Mouse (Mus musculus) forebrain, embryonic 10.5 days (tissue): ENCODE data around the gene Fam129c. TPM values are rescaled to one million over a fixed set of nuclear protein-coding genes. Genes with fewer than 3 reads are reported as not detected.

Experiments
- DNase-seq: peaks from one replicate; pipeline ENCODE4 v3.0.0-alpha.2; 2017; ENCODE audit warnings: low spot score; ENCODE audit errors: extremely low spot score
- H3K27ac ChIP-seq: fragments of 300-500 bp; sonication (generic); 2 replicates; pipeline ENCODE4 v1.5.1; 2016; ENCODE audit warnings: mild to moderate bottlenecking
- H3K27me3 ChIP-seq: fragments of 300-500 bp; sonication (generic); 2 replicates; pipeline ENCODE4 v1.6.1; 2016; ENCODE audit warnings: mild to moderate bottlenecking; ENCODE audit not compliant: poor library complexity, severe bottlenecking
- H3K36me3 ChIP-seq: fragments of 300-500 bp; sonication (generic); replicated peaks from 2 replicates; pipeline ENCODE4 v1.6.1; 2016; ENCODE audit warnings: mild to moderate bottlenecking, moderate library complexity
- H3K4me1 ChIP-seq: fragments of 300-500 bp; sonication (generic); 2 replicates; pipeline ENCODE4 v1.6.1; 2016
- H3K4me3 ChIP-seq: fragments of 300-500 bp; sonication (generic); 2 replicates; pipeline ENCODE4 v1.5.1; 2016; ENCODE audit warnings: mild to moderate bottlenecking, moderate library complexity
- H3K9me3 ChIP-seq: fragments of 300-500 bp; sonication (generic); 2 replicates; pipeline ENCODE4 v1.6.1; 2016; ENCODE audit warnings: mild to moderate bottlenecking, moderate library complexity
- WGBS: fragments of 180-500 bp; shearing (Covaris S2); methylation state at CpG from one replicate; pipeline ENCODE4 v1.1.7; 2016; 5-methylcytosine and 5-hydroxymethylcytosine counted together
- polyA plus RNA-seq: library from polyadenylated mRNA; unstranded; fragments of >200 nt; fragmentation: Nextera tagmentation; extraction: Ambion mirVana; gene quantifications from 2 replicates; pipeline ENCODE4 v1.2.1, GENCODE M21; 2016

The Fam129c gene
- polyA plus RNA-seq, 1 experiment from 2014 or later, result 4.1 TPM

DNA sequence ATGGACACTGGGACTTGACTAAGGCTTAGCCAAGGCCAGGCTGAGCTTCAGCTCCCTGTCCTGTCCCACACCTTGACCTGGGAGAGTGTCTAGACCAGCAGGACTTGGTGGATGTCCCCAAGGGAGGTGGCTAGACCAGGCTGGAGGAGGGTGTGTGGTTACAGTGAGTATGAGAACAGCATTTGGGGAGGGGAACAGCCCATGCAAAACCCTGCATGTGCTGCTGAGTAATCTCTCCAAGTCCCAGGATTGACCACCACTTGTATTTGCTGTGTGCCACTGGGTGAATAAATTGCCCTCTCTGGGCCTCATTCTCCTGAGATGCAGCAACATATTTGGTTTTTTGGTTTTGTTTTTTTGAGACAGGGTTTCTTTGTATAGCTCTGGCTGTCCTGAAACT lies 927 bp downstream of the Fam129c start:
- Histone ChIP-seq H3K4me3 (no peak overlapping the region), H3K27me3 (peaks cover 47% of the 10 kb centered on the region), H3K9me3 (no peaks in the 10 kb centered on the region), H3K36me3 (peaks cover 42% of the 10 kb centered on the region), H3K27ac (no peak overlapping the region), H3K4me1 (peaks cover 43% of the 10 kb centered on the region)
- DNase-seq, result no peak

DNA sequence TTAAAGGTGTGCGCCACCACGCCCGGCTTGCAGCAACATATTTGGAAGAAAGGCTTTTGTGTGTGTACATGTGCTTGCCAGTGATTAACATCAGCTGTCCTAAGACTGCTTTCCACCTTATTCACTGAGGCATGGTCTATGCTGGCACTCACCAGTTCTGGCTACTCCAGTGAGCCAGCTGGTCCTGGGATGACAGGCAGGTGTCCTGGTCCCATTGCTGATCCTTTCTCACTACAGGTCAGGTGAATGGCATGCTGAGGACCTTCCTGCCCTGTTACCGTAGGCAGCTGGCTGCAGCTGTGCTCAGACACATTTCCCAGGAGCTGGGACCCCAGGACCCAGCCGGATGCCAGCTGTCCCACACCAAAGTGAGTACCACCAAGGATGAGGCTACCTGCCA lies 1.4 kb downstream of the Fam129c start:
- DNase-seq, result no peak
- Histone ChIP-seq H3K27ac (no peak overlapping the region), H3K4me3 (no peak overlapping the region), H3K4me1 (peaks cover 42% of the 10 kb centered on the region), H3K9me3 (no peaks in the 10 kb centered on the region), H3K27me3 (peaks cover 51% of the 10 kb centered on the region), H3K36me3 (peaks cover 38% of the 10 kb centered on the region)
- 95% methylated on average over 5 of the region's 5 CpGs for WGBS

DNA sequence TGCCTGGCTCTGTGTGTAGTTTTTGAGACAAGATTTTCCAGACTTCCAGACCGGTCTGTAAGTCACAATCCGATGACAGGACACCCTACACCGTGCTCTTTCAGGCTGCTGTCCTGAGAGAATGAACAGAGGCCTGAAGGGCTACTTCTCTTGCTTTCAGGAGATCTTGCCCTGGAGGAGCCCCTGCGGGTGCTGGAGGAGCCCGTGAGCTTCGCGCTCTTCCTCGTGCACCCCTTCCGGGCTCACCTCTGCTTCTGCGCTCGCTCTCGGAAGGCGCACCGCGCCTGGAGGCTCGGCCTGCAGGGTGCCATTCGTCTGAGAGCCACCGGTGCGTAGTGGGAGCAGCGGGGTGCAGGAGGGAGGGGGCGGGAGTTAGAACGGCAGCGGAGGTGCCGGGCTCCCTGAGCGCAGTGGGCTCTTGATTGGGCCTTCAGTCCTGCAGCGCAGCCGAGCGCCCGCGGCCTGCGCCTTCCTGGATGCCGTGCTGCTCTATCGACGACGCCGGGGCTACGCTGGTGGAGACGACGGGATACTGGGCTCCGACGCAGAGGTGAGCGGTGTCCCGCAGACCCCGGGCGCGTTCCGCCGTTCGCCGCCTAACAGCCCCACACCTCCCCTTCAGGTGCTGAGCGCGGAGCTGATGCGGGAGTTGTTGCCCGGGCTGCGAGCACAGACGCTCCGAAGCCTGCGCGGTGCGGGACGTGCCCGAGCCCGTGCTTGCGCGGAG lies 4.7 kb downstream of the Fam129c start:
- DNase-seq, result no peak
- H3K36me3 ChIP-seq, result peaks cover 17% of the 10 kb centered on the region
- no peaks in the 10 kb centered on the region for H3K9me3 ChIP-seq
- peak overlapping the region; percentile 47 for H3K4me3 ChIP-seq
- peaks cover 68% of the 10 kb centered on the region for H3K27me3 ChIP-seq
- peak overlapping the region; percentile 48 for H3K27ac ChIP-seq
- WGBS, result 3% methylated on average over 65 of the region's 65 CpGs
- peaks cover 21% of the 10 kb centered on the region for H3K4me1 ChIP-seq

DNA sequence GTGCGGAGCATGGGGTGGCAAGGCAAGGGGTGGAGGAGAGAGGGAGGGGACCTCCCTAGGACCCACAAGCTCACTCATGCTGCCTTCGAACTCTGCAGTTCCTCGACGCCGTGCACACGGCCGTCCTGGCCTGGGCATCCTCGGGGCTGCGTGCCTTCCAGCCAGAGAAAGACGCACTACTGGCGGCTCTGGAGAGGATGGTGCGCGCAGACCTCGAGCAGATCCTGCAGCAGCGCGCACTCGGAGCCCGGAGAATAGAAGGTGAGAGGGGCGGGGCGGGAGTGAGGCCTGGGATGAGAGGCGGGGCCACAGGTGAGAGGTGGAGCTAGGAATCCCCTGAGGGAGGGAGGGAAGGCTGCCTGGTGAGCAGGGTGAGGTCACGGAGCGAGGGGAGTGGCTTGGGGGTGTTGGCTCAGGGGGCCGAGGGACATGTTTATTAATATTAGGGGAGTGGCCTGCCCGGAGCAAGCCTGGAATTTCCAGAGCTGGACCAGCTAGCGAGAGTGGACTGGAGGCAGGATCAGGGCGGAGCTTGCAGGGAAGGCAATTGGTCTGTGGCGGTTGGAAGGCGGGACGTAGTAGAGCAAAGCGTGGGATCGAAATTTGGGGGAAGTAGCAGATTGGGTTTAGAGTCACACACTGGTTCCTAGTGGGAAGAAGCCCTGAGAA lies 5.4 kb downstream of the Fam129c start:
- 1% methylated on average over 32 of the region's 32 CpGs for WGBS
- Histone ChIP-seq H3K4me3 (peak overlapping the region; percentile 47), H3K27ac (peak overlapping the region; percentile 48; the same call in 1 of the 2 replicates), H3K36me3 (peaks cover 17% of the 10 kb centered on the region), H3K4me1 (peaks cover 21% of the 10 kb centered on the region), H3K27me3 (peaks cover 68% of the 10 kb centered on the region), H3K9me3 (no peaks in the 10 kb centered on the region)
- peak; percentile 62 for DNase-seq

DNA sequence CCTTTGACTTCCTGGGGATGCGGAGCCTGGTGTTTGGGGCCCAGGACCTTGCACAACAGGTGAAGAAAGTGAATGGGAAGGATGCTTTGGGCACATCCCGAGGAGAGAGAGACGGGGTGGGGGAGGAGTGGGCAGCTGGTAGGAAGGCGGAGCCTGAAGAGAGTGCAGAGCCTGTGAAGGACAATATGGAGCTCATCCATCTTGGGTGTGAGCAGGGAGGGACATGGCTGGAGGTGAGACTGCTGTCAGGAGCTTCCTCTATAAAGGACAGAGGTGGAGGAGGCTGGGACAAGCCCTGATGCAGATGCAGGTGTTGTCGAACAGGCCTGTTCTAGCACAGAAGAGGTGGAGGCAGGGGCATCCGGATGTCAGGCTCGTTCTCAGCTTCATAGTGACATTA lies 6.6 kb downstream of the Fam129c start:
- no peak for DNase-seq
- Histone ChIP-seq H3K4me1 (peaks cover 21% of the 10 kb centered on the region), H3K36me3 (peaks cover 15% of the 10 kb centered on the region), H3K9me3 (no peaks in the 10 kb centered on the region), H3K27ac (no peak overlapping the region), H3K27me3 (peaks cover 65% of the 10 kb centered on the region), H3K4me3 (no peak overlapping the region)
- WGBS, result 56% methylated on average over 7 of the region's 7 CpGs

DNA sequence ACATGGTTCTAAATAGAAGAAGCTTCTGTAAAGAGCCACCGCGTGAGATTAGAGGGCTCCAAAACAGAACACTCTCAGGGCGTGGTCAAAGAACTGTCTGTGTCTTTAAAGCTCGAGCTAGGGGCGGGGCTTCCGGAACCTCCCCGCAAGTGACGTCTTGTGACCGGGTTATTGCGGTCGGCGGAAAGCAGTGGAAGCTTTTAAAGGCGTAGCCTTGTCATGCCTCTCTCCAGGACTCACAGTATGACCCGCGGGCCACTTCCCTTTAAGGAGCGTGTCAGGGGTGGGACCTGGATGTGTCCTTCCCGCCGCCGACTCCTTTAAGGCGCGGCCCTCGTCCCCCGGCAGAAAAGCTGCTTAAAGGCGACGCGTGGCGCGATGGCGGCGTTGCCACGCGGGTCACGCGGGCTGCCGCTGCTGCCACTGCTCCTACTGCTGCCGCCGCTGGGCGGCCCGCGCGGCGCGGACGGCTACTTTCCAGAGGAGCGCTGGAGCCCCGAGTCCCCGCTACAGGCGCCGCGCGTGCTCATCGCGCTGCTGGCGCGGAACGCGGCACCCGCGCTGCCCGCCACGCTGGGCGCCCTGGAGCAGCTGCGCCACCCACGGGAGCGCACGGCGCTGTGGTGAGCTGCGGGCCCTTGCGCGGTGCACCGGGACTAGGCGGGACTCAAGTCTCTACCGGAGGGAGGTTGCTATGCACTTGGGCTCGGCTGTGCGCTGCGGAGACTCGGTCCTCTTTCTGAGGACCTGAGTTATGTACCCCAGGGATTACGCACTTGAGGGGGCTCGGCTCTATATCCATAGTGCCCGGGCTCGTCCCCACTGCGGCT lies 13.6 kb downstream of the Fam129c start, which contains the start of gene Colgalt1:
Gene Colgalt1 (plus strand): TSS at position 177 of the 830 bp plus-strand sequence.
- Histone ChIP-seq H3K4me1 (peaks cover 23% of the 10 kb centered on the region), H3K36me3 (peaks cover 34% of the 10 kb centered on the region), H3K4me3 (peak within 1 kb of the TSS; percentile 95), H3K27ac (peak within 1 kb of the TSS; percentile 91), H3K27me3 (no peaks in the 10 kb centered on the region), H3K9me3 (no peaks in the 10 kb centered on the region)
- DNase-seq, result peak; percentile 97
- WGBS, result under 1% methylated on average over 82 of the region's 82 CpGs

DNA sequence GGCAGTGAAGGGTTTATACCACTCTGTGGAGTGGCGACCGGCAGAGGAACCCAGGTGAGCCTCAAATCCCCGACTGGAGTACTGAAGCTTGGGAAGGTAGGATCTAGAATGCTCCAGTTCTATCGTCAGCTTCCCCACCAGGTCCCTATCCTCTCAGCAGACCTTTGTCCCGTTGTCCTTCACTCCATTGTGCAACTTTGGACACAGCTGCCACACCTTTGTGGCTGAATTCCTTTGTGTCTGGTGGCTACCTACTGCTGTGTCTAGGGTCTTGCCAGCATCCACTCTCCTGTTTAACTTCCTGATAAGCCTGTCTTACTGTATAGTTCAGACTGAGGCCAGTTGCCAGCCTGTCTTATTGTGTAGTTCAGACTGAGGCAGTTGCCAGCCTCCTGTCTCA lies 14.7 kb downstream of the Fam129c start:
- Histone ChIP-seq H3K4me3 (peak overlapping the region; percentile 95), H3K4me1 (peaks cover 23% of the 10 kb centered on the region), H3K27ac (no peak overlapping the region), H3K36me3 (peaks cover 45% of the 10 kb centered on the region), H3K9me3 (no peaks in the 10 kb centered on the region), H3K27me3 (no peaks in the 10 kb centered on the region)
- DNase-seq, result no peak
- WGBS, result 38% methylated on average over 5 of the region's 5 CpGs

DNA sequence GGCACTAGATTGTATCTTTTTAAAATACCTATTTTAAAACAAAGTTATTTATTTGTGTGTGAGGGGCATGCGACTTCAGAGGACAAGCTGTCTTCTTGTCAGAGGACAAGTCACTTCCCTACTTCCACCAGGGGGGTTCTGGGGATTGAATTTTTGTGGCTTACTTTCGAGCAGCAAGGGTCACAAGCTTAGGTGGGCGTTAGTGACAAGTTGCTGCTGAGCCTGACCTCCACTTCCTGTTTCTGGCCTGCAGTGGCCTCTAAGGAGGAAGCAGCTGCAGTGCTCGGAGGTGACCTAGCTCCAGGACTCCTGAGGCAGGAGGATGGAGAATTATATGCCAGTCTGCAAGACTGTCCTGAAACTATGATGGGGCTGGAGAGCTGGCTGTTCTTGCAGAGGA lies 16.0 kb downstream of the Fam129c start:
- Histone ChIP-seq H3K27me3 (no peaks in the 10 kb centered on the region), H3K4me3 (no peak overlapping the region), H3K36me3 (peaks cover 58% of the 10 kb centered on the region), H3K9me3 (no peaks in the 10 kb centered on the region), H3K4me1 (peaks cover 23% of the 10 kb centered on the region), H3K27ac (no peak overlapping the region)
- DNase-seq, result no peak
- 70% methylated on average over 4 of the region's 4 CpGs for WGBS

DNA sequence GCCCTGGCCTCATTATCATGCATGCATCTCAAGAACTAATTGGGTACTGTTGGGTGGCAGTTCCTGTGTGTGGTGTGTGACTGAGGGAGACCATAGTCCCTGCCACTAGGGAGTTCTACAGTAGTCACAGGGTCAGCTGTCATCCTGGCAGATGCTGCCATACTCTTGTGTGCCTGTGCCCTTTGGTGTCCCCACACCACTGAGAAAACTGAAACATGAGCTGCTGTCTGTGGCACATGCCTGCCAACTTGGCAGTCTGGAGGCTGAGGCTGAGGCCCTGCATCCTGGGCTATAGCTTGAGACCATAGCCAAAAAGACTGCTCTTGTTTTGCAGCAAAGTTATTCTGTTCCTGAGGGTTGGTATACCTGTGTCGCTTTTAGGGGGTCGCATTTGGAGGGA lies 22.3 kb downstream of the Fam129c start:
- WGBS, result 100% methylated on average over 2 of the region's 2 CpGs
- H3K9me3 ChIP-seq, result peaks cover 22% of the 10 kb centered on the region
- H3K27ac ChIP-seq, result no peak overlapping the region
- H3K36me3 ChIP-seq, result peaks cover 97% of the 10 kb centered on the region
- H3K4me1 ChIP-seq, result no peaks in the 10 kb centered on the region
- no peaks in the 10 kb centered on the region for H3K27me3 ChIP-seq
- H3K4me3 ChIP-seq, result no peak overlapping the region
- DNase-seq, result no peak

DNA sequence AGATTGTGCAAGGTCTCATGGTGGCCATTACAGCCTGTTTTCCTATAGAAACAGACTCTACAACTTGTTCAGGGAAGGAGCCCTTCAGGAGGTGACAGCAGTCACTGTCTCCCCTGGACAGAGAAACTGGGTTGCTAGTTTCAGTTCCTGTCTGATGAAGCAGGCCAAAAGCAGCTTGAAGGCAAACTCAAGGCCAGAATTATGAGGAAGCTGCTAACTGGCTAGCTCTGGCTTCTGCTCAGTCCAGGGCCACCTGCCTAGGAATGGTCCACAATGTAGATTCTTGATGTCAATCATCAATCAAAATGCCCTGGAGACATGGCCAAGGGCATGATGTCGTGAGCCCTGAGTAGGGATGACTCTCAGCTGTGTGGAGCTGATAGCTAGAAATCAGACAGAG lies 27.6 kb downstream of the Fam129c start:
- H3K27ac ChIP-seq, result no peak overlapping the region
- H3K4me1 ChIP-seq, result peaks cover 31% of the 10 kb centered on the region
- no peak for DNase-seq
- H3K9me3 ChIP-seq, result peaks cover 22% of the 10 kb centered on the region
- 85% methylated on average over 1 of the region's 1 CpGs for WGBS
- H3K4me3 ChIP-seq, result no peak overlapping the region
- H3K27me3 ChIP-seq, result peaks cover 20% of the 10 kb centered on the region
- peaks cover 62% of the 10 kb centered on the region for H3K36me3 ChIP-seq

DNA sequence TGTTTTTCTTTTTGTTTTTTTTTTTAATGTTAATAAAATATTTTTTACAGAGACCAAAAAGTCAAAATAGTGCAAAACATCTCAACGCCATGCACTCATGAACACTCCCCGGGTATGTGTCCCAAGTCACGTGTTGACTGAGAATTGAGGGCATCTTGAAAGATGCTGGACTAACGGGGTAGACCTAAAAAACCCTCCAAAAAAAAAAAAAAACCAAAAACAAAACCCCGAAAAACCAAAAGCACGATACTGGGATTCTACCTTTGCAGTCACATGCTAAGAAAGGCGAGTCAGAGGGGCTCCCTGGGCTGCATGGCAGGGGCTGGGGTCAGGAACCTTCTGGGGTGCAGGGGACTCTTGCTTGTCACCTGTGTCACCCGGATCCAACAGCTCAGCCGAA lies 29.3 kb downstream of the Fam129c start:
- H3K36me3 ChIP-seq, result peaks cover 45% of the 10 kb centered on the region
- H3K4me1 ChIP-seq, result peaks cover 36% of the 10 kb centered on the region
- no peak for DNase-seq
- no peak overlapping the region for H3K4me3 ChIP-seq
- peaks cover 17% of the 10 kb centered on the region for H3K9me3 ChIP-seq
- peaks cover 37% of the 10 kb centered on the region for H3K27me3 ChIP-seq
- WGBS, result 86% methylated on average over 9 of the region's 9 CpGs
- H3K27ac ChIP-seq, result no peak overlapping the region

DNA sequence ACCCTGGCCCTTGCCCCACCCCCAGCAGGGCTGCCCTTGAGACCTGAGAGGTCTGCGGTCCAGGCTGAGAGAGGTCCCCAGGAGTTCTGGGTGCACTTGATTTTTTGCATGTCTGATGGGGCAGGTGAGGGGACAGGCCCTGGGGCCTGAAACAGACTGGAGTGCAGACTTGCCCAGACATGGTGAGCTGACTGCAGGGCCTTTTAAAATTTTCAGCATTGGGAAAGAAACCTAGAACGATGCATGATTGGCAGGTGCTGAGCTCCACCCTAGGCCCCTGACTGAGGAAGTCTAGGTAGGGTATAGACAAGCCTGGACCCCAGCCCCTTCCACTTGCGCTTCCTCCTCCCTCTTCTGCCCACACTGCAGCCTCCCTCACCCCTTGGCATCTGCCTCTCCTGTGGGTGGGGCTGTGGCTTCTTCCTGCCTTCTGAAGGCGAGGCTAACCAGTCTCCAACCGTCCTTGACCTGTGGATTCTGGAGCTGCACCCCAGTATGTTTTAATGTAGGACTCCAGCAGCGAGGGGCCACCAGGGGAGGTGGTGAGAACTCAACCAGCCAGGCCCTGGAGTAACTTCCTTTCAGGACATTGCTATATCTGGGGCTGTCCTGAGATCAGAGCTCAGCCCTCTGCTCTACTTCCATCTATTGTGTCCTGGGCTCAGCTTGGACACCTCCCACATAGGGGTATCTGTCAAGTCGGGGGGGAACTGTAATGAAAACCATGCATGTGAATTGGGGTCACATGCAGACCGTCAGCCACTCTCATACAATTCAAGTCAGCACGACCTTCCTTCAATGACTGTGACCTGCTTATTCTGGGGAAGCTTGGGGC lies 30.0 kb downstream of the Fam129c start:
- WGBS, result 54% methylated on average over 9 of the region's 9 CpGs
- Histone ChIP-seq H3K9me3 (peaks cover 14% of the 10 kb centered on the region), H3K27ac (peak overlapping the region; percentile 3; the same call in 1 of the 2 replicates), H3K4me1 (peaks cover 36% of the 10 kb centered on the region), H3K27me3 (peaks cover 44% of the 10 kb centered on the region), H3K36me3 (peaks cover 38% of the 10 kb centered on the region), H3K4me3 (no peak overlapping the region)
- DNase-seq, result no peak
